Mouse (Mus musculus): ENCODE measurements around the gene Prpf18.

DNA sequence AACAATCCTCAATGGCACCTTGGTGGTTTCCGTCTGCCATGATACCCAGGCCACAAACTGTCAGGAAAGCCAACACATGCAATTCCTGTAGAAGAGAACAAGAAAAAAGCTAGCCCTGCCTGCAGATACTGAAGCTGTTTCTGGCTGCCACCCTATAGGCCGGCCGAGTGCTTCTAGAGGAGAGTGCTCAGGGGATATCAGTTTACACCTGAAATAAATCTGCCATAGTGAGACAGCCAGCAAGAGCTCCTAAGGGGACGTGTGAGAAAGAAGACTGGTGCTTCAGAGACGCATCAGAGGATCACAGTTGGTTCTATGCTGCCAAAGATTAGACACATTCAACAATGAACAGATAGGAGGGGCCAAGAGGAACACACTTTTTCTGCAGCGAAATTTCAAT lies 40.6 kb downstream of the Prpf18 start:
- TF ChIP-seq EP300 (IDR thresholded peaks at IDR 0.05; ENCODE audit: low read length) = no peak
- TF ChIP-seq CTCF (conservative IDR thresholded peaks at IDR 0.05 in 1 of 2, IDR thresholded peaks at IDR 0.05 in 1 of 2; ENCODE audit: low read depth in 2 of 2, low read length in 2 of 2) = no peak
- no peak for TF ChIP-seq POLR2A (IDR thresholded peaks at IDR 0.05; ENCODE audit: low read depth, low read length)
- no peak for TF ChIP-seq CHD1 (IDR thresholded peaks at IDR 0.05; ENCODE audit: low read depth, low read length)
- TF ChIP-seq USF1 (IDR thresholded peaks at IDR 0.05; ENCODE audit: low read depth, low read length) = no peak

Data from CH12.LX (cell line).